Mouse (Mus musculus) cerebellum, adult (tissue): Measurements from ENCODE around the gene Ly6f.

Experiments used
- ATAC-seq: cut with Nextera tagmentation; 2 replicates; pipeline ENCODE4 v1.9.2; 2017; ENCODE audit warnings: mild to moderate bottlenecking, moderate library complexity, mixed read lengths; ENCODE audit not compliant: insufficient number of reproducible peaks, low FRiP score, low TSS enrichment

Ly6f gene

DNA sequence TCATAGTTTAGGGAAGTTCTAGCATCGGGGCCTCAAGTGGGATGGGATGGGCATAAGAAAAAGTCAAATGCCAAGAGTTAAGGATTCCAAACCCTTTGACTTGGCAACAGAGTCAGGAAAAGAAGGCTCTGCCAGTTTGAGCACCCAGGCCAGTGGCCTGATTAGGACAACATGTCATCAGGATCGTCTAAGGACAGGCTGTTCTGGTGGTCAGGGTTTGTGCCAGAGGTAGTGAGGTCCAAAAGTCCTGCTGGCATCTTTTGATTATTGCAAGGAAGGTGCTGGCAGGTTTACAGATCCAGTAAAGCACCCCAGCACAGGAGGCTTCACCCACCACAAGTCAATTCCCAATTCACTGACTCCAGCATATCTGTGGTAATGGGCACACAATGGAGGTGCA is 46.2 kb downstream of the Ly6f start:
- ATAC-seq, result no peak

DNA sequence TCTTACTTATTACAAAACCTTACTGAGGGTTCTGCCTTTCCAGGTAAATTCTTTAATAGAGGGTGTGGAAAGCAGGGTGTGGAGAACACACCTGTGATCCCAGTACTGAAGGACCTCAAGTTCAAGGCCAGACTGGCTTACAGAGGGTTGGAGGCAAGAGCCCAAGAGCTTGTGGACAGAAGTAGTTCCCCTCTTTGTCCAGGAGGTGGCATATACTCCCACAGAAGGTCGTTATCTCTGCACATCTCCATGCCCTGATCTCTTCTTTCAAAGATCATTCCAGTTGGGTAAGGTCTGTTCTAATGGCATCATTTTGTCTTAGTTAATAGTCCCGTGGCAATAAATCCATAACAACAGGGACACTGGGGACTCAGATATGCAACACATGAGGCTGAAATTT is 49.0 kb downstream of the Ly6f start:
- no peak; the same call in 1 of the 2 replicates for ATAC-seq

DNA sequence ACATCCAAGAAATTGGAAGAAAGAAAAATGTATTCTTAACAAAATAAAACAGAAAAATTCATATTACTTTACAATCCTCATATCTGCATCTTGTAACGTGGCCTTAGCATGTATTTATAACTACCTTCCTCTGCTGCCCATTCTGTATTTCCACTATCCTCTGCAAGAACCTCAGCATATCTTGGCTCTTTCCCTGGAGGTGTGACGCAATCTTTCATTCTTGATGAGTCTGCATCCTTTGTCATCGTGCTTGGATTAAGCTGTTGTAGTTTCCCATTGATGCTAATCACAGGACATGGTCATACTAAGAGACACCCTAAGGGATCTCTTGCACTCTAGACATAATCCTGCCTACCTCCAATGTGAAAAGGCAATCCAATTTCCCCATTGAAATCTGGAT is 50.4 kb downstream of the Ly6f start:
- no peak for ATAC-seq

DNA sequence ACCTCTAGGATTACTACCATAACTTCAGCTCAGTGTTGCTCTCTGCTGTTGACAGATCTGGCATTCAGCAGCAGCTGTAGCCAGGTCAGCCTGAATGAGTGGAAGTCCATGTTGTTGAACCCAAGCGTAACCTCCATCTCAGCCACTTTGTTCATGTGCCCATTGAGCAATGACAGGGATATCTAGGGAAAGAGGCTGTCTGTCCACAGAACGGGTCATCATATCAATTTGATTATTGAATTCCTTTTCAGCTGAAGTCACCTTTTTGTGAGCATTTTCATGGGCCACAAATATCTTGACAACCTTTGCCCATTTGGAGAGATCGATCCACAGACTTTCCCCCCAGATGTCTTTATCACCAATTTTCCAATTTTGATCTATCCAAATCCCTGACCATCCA is 51.9 kb downstream of the Ly6f start:
- no peak for ATAC-seq
